Mouse (Mus musculus) thymus, adult 2 months (tissue): ENCODE measurements around the gene Terb1.

ENCODE experiments used
- CTCF ChIP-seq: fragments of 200-500 bp; IDR thresholded peaks from 2 replicates; pipeline ENCODE4 v1.5.1; 2012; ENCODE audit warnings: mild to moderate bottlenecking, control low read depth, low read length, moderate library complexity, borderline replicate concordance; ENCODE audit not compliant: control insufficient read depth, poor library complexity, insufficient read depth; ENCODE audit errors: extremely low read depth
- POLR2A ChIP-seq: fragments of 200-500 bp; IDR thresholded peaks from 2 replicates; pipeline ENCODE4 v1.6.1; 2012; ENCODE audit warnings: mild to moderate bottlenecking, low read length, control low read depth, moderate library complexity; ENCODE audit not compliant: control insufficient read depth, poor library complexity, insufficient read depth; ENCODE audit errors: extremely low read depth

- TF ChIP-seq CTCF (no peak), POLR2A (no peak)
These were observed 8.2 kb upstream of the Terb1 start for GRCm38 (mm10) chr8:104517872-104518271.
